ENCODE assay signal across 9 mouse cellular contexts in the genomic region with DNA sequence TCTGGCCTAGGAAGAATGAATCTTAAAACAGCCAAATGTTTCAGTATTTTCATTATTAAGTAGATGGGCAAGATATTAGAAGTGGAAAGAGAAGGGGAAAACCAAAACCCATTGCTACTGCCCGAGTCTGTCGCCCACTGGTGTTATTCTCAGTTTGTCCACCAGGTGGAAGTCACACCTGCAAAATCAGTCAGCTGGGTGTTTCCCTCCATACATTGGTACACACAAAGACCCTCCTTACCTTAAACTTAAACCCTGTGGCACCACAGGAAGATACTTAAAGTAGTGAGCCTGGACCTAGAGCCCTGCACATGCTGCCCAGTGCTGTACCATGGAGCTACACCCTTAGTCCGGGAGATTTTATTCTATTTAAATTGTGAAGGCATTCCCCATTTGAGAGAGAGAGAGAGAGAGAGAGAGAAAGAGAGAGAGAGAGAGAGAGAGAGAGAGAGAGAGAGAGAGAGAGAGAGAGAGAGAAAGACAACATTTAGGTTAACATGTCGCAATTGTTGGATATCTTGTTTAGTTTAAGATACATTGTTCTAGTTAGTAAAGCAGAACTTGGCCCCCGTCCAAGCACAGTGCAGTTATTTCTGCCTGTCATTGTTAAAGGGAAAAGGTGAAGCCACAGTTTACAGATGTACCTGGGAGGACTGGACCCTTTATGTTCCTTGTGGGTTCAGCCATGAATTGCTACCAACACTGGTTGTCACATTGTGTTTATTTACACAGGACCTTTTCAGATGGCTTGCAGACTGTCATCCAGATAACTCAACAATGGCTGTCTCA. TPM values are rescaled to one million over a fixed set of nuclear protein-coding genes. Genes with fewer than 3 reads are reported as not detected.
DNase-seq lines count a peak whose midpoint lies in the region; ATAC-seq and TF ChIP-seq lines count a peak whose summit lies in the region.
"Had no signal": no experiment of that assay in that cellular context is flagged by ENCODE, and none has a peak within 500 bp of the region (broad histone marks: within the 10 kb centered on the region; RNA-seq: fewer than 3 reads in every experiment).

No protein-coding gene starts in this region.

- TF ChIP-seq CTCF in E14TG2a.4 (conservative IDR thresholded peaks at IDR 0.05; ENCODE audit: low read length): peak; percentile 91
- TF ChIP-seq CTCF in cerebellum, adult 2 months (IDR thresholded peaks at IDR 0.05; ENCODE audit: borderline replicate concordance, insufficient read depth, low read depth, low read length): peak; percentile 92
- peak; percentile 90 for TF ChIP-seq CTCF in intestine, postnatal 0 days (IDR thresholded peaks at IDR 0.05; ENCODE audit: low read depth)

- H3K4me2 ChIP-seq in forebrain, embryonic 15.5 days (replicated peaks): no peak overlapping the region
- no peak overlapping the region for H3K4me2 ChIP-seq in intestine, postnatal 0 days (replicated peaks; ENCODE audit: low read depth)

- H3K9ac ChIP-seq in forebrain, embryonic 15.5 days (replicated peaks): no peak overlapping the region
- no peak overlapping the region for H3K9ac ChIP-seq in intestine, postnatal 0 days (ENCODE audit: low read depth, low read length)

- peak; percentile 11; the same call in 1 of the 2 replicates for ATAC-seq in forebrain, embryonic 15.5 days (replicated peaks)
- ATAC-seq in intestine, postnatal 0 days: no peak

- no peak overlapping the region for H3K4me3 ChIP-seq in E14TG2a.4 (replicated peaks; ENCODE audit: low read length)
- H3K4me3 ChIP-seq in cerebellum, adult 2 months (replicated peaks; ENCODE audit: insufficient read depth, low read depth, low read length): no peak overlapping the region
- H3K4me3 ChIP-seq in forebrain, embryonic 15.5 days: no peak overlapping the region
- no peak overlapping the region for H3K4me3 ChIP-seq in intestine, postnatal 0 days (ENCODE audit: low read depth, low read length)

- H3K9me3 ChIP-seq in E14TG2a.4 (ENCODE audit: low read length): no peaks in the 10 kb centered on the region
- H3K9me3 ChIP-seq in forebrain, embryonic 15.5 days: no peaks in the 10 kb centered on the region
- H3K9me3 ChIP-seq in intestine, postnatal 0 days (ENCODE audit: control insufficient read depth): no peaks in the 10 kb centered on the region

- no peaks in the 10 kb centered on the region for H3K27me3 ChIP-seq in E14TG2a.4 (ENCODE audit: insufficient read depth, low read length)
- no peaks in the 10 kb centered on the region for H3K27me3 ChIP-seq in cerebellum, adult 2 months (ENCODE audit: control insufficient read depth, insufficient read depth, low read length)
- no peaks in the 10 kb centered on the region for H3K27me3 ChIP-seq in forebrain, embryonic 15.5 days
- H3K27me3 ChIP-seq in intestine, postnatal 0 days (replicated peaks; ENCODE audit: control insufficient read depth, insufficient read depth, low read length): no peaks in the 10 kb centered on the region

- no peak for TF ChIP-seq POLR2A in cerebellum, adult 2 months (IDR thresholded peaks at IDR 0.05; ENCODE audit: borderline replicate concordance, insufficient read depth, low read length)

- no peak overlapping the region for H3K27ac ChIP-seq in cerebellum, adult 2 months (ENCODE audit: insufficient read depth, low read length)
- H3K27ac ChIP-seq in forebrain, embryonic 15.5 days (replicated peaks): 0 out of 2 replicates have a peak overlapping the region, but pooled peaks have one; percentile 15
- H3K27ac ChIP-seq in intestine, postnatal 0 days (ENCODE audit: low read depth, low read length): no peak overlapping the region

- H3K4me1 ChIP-seq in E14TG2a.4 (replicated peaks; ENCODE audit: low read depth, low read length): peaks cover 23% of the 10 kb centered on the region
- no peaks in the 10 kb centered on the region for H3K4me1 ChIP-seq in cerebellum, adult 2 months (ENCODE audit: control insufficient read depth, insufficient read depth, low read length)
- H3K4me1 ChIP-seq in forebrain, embryonic 15.5 days: peaks cover 41% of the 10 kb centered on the region
- H3K4me1 ChIP-seq in intestine, postnatal 0 days (replicated peaks; ENCODE audit: control insufficient read depth, insufficient read depth, low read length): peaks cover 3% of the 10 kb centered on the region

- WGBS in cerebellum, adult 2 months: 42% methylated on average over 5 of the region's 5 CpGs
- WGBS in forebrain, embryonic 15.5 days: 35% methylated on average over 5 of the region's 5 CpGs
- 20% methylated on average over 5 of the region's 5 CpGs for WGBS in intestine, postnatal 0 days

- DNase-seq in adrenal gland, adult (ENCODE audit: inconsistent age in 2 of 2, low spot score in 1 of 2): peak; percentile 64 to 90
- DNase-seq in adrenal gland, adult 8-10 months: no peak
- DNase-seq in cerebellum, adult 2 months: peak; percentile 71 to 80
- peak; percentile 54 to 67 for DNase-seq in lung, adult 18-20 months
- DNase-seq in retina, postnatal 1 day: peak; percentile 78

- no peaks in the 10 kb centered on the region for H3K36me3 ChIP-seq in E14TG2a.4 (ENCODE audit: insufficient read depth, low read length)
- no peaks in the 10 kb centered on the region for H3K36me3 ChIP-seq in forebrain, embryonic 15.5 days
- no peaks in the 10 kb centered on the region for H3K36me3 ChIP-seq in intestine, postnatal 0 days (ENCODE audit: control insufficient read depth, insufficient read depth)

RNA-seq across cellular contexts. Expression of gene Hacl1, which starts 16.0 kb away (rescaled TPM):
- total RNA-seq in adrenal gland, adult 8-10 months (2022): 10 to 100 TPM; 30.2 to 50.3 (median 41.6) TPM
- 15.9 and 19.8 TPM in 2 replicates for polyA plus RNA-seq in cerebellum, adult 2 months (2012; rRNA removed)
- polyA plus RNA-seq in forebrain, embryonic 15.5 days (2015; fragmentation: Nextera tagmentation; extraction: Ambion mirVana): 5.9 and 9.3 TPM in 2 replicates
- 35.5 and 41.3 TPM in 2 replicates for polyA plus RNA-seq in intestine, postnatal 0 days (2015; fragmentation: Nextera tagmentation; extraction: Ambion mirVana)

RNA-seq across cellular contexts. Expression of gene Btd, which starts 16.2 kb away (rescaled TPM):
- 10 to 100 TPM; 49.5 to 78.3 (median 62.2) TPM for total RNA-seq in adrenal gland, adult 8-10 months (2022)
- polyA plus RNA-seq in cerebellum, adult 2 months (2012; rRNA removed): 19.9 and 20.5 TPM in 2 replicates
- polyA plus RNA-seq in forebrain, embryonic 15.5 days (2015; fragmentation: Nextera tagmentation; extraction: Ambion mirVana): 15.1 and 16.6 TPM in 2 replicates
- polyA plus RNA-seq in intestine, postnatal 0 days (2015; fragmentation: Nextera tagmentation; extraction: Ambion mirVana): 45.5 and 48.5 TPM in 2 replicates

RNA-seq across cellular contexts. Expression of gene Gm49387, which starts 16.4 kb away (rescaled TPM):
- total RNA-seq in adrenal gland, adult 8-10 months (2022): not detected
- polyA plus RNA-seq in cerebellum, adult 2 months (2012; rRNA removed): not detected in 2 replicates
- polyA plus RNA-seq in forebrain, embryonic 15.5 days (2015; fragmentation: Nextera tagmentation; extraction: Ambion mirVana): 0.37 and 0.78 TPM in 2 replicates
- polyA plus RNA-seq in intestine, postnatal 0 days (2015; fragmentation: Nextera tagmentation; extraction: Ambion mirVana): 0.94 TPM in 1 of 2 replicates, not detected in the other
- total RNA-seq: left cerebral cortex, adult 8-10 months had no signal
